Mouse (Mus musculus): Measurements from ENCODE around the gene Aass. TPM values are rescaled to one million over a fixed set of nuclear protein-coding genes. Genes with fewer than 3 reads are reported as not detected.
"Not testable (repeated sequence)": the region's sequence is repeated elsewhere in the genome, so short reads cannot be mapped to it uniquely, and the experiment has no call there.

Aass gene
- polyA plus RNA-seq (2012; rRNA removed): 0.37 TPM in 1 of 2 replicates, not detected in the other

DNA sequence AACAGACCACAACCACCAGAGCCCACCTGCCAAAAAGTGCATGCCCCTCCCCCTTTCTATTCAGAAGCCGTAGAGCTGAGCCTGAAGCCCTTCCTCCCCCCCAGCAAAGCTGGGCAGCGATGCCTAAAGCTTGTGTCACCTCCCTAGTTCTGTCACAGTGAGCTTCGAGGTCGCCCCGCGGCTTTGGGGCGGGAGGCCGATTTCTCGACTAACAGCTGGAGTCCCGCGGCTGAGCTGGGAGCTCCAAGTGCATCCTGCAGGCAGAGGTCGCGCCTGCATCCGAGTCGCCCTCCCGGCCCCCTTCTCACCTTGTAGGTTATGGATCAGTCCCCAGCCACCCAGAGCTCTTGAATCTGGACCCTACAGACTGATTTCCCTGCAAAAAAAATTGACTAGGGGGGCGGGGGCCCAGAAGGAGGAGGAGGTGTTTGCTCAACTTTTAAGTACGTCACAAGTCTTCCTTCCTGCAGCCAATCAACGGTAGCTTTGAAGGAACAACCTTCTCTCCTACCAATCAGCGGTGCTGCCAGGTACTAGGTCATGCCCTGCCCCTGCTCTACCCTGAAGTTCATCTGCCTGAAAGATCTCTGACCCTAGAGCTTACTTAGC is at the start of gene Aass:
TSS of gene Aass (minus strand) at position 414 of the 609 bp plus-strand sequence.
- Histone ChIP-seq H3K27ac (ENCODE audit: insufficient read depth, low read depth, low read length) (no peak within 1 kb of the TSS), H3K4me3 (ENCODE audit: low read depth, low read length) (peak within 1 kb of the TSS; percentile 36), H3K4me1 (ENCODE audit: control insufficient read depth, insufficient read depth, insufficient read length, low read length) (no peaks in the 10 kb centered on the region), H3K36me3 (ENCODE audit: control insufficient read depth, insufficient read depth, low read length) (no peaks in the 10 kb centered on the region), H3K27me3 (ENCODE audit: control insufficient read depth, insufficient read depth, low read length) (no peaks in the 10 kb centered on the region)
- WGBS: 2% methylated on average over 20 of the region's 20 CpGs
- no peak for TF ChIP-seq POLR2A (IDR thresholded peaks at IDR 0.05; ENCODE audit: low read depth, low read length)
- no peak for TF ChIP-seq CTCF (IDR thresholded peaks at IDR 0.05; ENCODE audit: extremely low read depth, insufficient read length, insufficient replicate concordance, low read depth, low read length)

- Histone ChIP-seq H3K4me3 (ENCODE audit: low read depth, low read length) (no peak overlapping the region), H3K27me3 (ENCODE audit: control insufficient read depth, insufficient read depth, low read length) (no peaks in the 10 kb centered on the region), H3K27ac (ENCODE audit: insufficient read depth, low read depth, low read length) (no peak overlapping the region), H3K4me1 (ENCODE audit: control insufficient read depth, insufficient read depth, insufficient read length, low read length) (no peaks in the 10 kb centered on the region), H3K36me3 (ENCODE audit: control insufficient read depth, insufficient read depth, low read length) (no peaks in the 10 kb centered on the region)
- no peak for TF ChIP-seq POLR2A (IDR thresholded peaks at IDR 0.05; ENCODE audit: low read depth, low read length)
- 13% methylated on average over 8 of the region's 8 CpGs for WGBS
Measured at GRCm38 (mm10) chr6:23180096-23180495, 47.3 kb upstream of the Aass start.

GRCm38 (mm10) chr6:23163824-23164223 is 31.0 kb upstream of the Aass start:
- 50% methylated on average over 2 of the region's 2 CpGs for WGBS
- H3K4me1 ChIP-seq (ENCODE audit: control insufficient read depth, insufficient read depth, insufficient read length, low read length); H3K27me3 ChIP-seq (ENCODE audit: control insufficient read depth, insufficient read depth, low read length); H3K27ac ChIP-seq (ENCODE audit: insufficient read depth, low read depth, low read length); H3K36me3 ChIP-seq (ENCODE audit: control insufficient read depth, insufficient read depth, low read length); H3K4me3 ChIP-seq (ENCODE audit: low read depth, low read length): not testable (repeated sequence)

DNA sequence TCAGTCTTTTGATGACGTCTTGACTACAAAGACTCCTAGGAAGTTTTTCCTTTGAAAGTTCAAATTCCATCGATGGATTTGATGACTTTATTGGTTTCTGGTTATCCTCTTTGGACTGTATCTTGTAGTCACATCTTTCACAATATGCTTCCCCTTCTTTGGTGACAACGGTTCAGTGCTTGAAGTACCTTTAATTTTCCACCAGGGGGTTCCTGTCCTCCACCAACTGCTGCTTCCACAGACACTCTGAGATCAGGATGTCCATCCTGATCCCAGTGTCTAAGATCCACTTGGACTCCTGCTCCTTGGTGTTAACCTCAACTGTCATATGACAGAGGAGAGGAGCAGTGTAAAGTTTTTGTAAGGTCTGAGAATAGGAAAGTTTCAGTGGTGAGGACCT is 23.6 kb upstream of the Aass start:
- not testable (repeated sequence) for H3K27me3 ChIP-seq (ENCODE audit: control insufficient read depth, insufficient read depth, low read length); H3K4me1 ChIP-seq (ENCODE audit: control insufficient read depth, insufficient read depth, insufficient read length, low read length); H3K36me3 ChIP-seq (ENCODE audit: control insufficient read depth, insufficient read depth, low read length); H3K4me3 ChIP-seq (ENCODE audit: low read depth, low read length); H3K27ac ChIP-seq (ENCODE audit: insufficient read depth, low read depth, low read length)
- WGBS: 50% methylated on average over 3 of the region's 3 CpGs

DNA sequence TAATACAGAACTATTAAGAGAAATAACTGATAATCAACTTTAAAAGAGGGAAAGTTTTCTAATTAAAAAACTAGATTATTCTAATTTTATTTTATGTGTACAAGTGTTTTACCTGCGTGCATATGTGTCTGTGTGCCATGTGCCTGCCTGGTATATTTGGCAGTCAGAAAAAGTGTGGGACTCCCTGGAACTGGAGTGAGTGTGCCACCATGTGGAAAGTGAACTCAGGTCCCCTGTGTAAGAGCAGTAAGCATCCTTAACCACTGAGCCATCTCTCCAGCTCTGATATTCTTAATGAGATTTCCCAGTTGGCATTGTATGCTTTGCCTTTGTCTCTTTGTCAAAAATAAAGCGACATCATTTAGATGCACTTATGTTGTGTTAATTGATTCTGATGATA is 20.3 kb upstream of the Aass start:
- no peak overlapping the region for H3K4me3 ChIP-seq (ENCODE audit: low read depth, low read length)
- no peaks in the 10 kb centered on the region for H3K36me3 ChIP-seq (ENCODE audit: control insufficient read depth, insufficient read depth, low read length)
- TF ChIP-seq POLR2A (IDR thresholded peaks at IDR 0.05; ENCODE audit: low read depth, low read length) (no peak), CTCF (IDR thresholded peaks at IDR 0.05; ENCODE audit: extremely low read depth, insufficient read length, insufficient replicate concordance, low read depth, low read length) (no peak)
- no peaks in the 10 kb centered on the region for H3K4me1 ChIP-seq (ENCODE audit: control insufficient read depth, insufficient read depth, insufficient read length, low read length)
- no peak overlapping the region for H3K27ac ChIP-seq (ENCODE audit: insufficient read depth, low read depth, low read length)
- 89% methylated on average over 2 of the region's 2 CpGs for WGBS
- H3K27me3 ChIP-seq (ENCODE audit: control insufficient read depth, insufficient read depth, low read length): no peaks in the 10 kb centered on the region

DNA sequence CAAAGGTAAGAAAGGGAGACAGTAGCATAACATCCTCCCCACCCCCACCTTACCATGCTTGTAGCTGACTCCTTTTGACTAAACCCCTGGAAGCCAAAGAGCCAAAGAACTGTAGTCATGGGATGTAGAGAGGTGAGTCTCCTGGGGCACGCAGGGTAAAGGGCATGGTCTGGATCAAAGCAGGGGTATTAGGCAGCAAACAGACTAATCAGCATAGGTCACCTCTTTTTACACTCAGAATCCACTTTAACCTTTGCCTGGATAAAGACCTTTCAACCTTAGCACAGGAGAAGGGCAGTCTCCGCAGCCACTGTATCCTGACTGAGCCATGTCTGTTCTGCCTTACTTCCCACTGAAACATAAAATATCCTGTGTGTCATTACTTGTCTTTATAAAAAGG is 14.4 kb upstream of the Aass start:
- WGBS: 75% methylated on average over 2 of the region's 2 CpGs
- H3K27me3 ChIP-seq (ENCODE audit: control insufficient read depth, insufficient read depth, low read length): no peaks in the 10 kb centered on the region
- no peaks in the 10 kb centered on the region for H3K4me1 ChIP-seq (ENCODE audit: control insufficient read depth, insufficient read depth, insufficient read length, low read length)
- H3K4me3 ChIP-seq (ENCODE audit: low read depth, low read length): no peak overlapping the region
- no peak for TF ChIP-seq POLR2A (IDR thresholded peaks at IDR 0.05; ENCODE audit: low read depth, low read length)
- TF ChIP-seq CTCF (IDR thresholded peaks at IDR 0.05; ENCODE audit: extremely low read depth, insufficient read length, insufficient replicate concordance, low read depth, low read length): no peak
- H3K27ac ChIP-seq (ENCODE audit: insufficient read depth, low read depth, low read length): no peak overlapping the region
- H3K36me3 ChIP-seq (ENCODE audit: control insufficient read depth, insufficient read depth, low read length): no peaks in the 10 kb centered on the region

GRCm38 (mm10) chr6:23143980-23144379 is 11.2 kb upstream of the Aass start:
- Histone ChIP-seq H3K36me3 (ENCODE audit: control insufficient read depth, insufficient read depth, low read length) (no peaks in the 10 kb centered on the region), H3K4me3 (ENCODE audit: low read depth, low read length) (no peak overlapping the region), H3K4me1 (ENCODE audit: control insufficient read depth, insufficient read depth, insufficient read length, low read length) (no peaks in the 10 kb centered on the region), H3K27me3 (ENCODE audit: control insufficient read depth, insufficient read depth, low read length) (no peaks in the 10 kb centered on the region), H3K27ac (ENCODE audit: insufficient read depth, low read depth, low read length) (no peak overlapping the region)
- TF ChIP-seq CTCF (IDR thresholded peaks at IDR 0.05; ENCODE audit: extremely low read depth, insufficient read length, insufficient replicate concordance, low read depth, low read length): no peak
- no peak for TF ChIP-seq POLR2A (IDR thresholded peaks at IDR 0.05; ENCODE audit: low read depth, low read length)

- H3K27ac ChIP-seq (ENCODE audit: insufficient read depth, low read depth, low read length): no peak overlapping the region
- H3K4me1 ChIP-seq (ENCODE audit: control insufficient read depth, insufficient read depth, insufficient read length, low read length): no peaks in the 10 kb centered on the region
- H3K27me3 ChIP-seq (ENCODE audit: control insufficient read depth, insufficient read depth, low read length): no peaks in the 10 kb centered on the region
- WGBS: 41% methylated on average over 4 of the region's 4 CpGs
- no peaks in the 10 kb centered on the region for H3K36me3 ChIP-seq (ENCODE audit: control insufficient read depth, insufficient read depth, low read length)
- no peak overlapping the region for H3K4me3 ChIP-seq (ENCODE audit: low read depth, low read length)
- TF ChIP-seq POLR2A (IDR thresholded peaks at IDR 0.05; ENCODE audit: low read depth, low read length) (no peak), CTCF (IDR thresholded peaks at IDR 0.05; ENCODE audit: extremely low read depth, insufficient read length, insufficient replicate concordance, low read depth, low read length) (no peak)
Measured at GRCm38 (mm10) chr6:23131015-23131414, 1.8 kb downstream of the Aass start.
